Mouse (Mus musculus) forebrain, embryonic 15.5 days (tissue): ENCODE data around the gene Itgbl1. TPM values are rescaled to one million over a fixed set of nuclear protein-coding genes. Genes with fewer than 3 reads are reported as not detected.

Source experiments
- ATAC-seq: fragments of 200-750 bp; cut with Nextera tagmentation; replicated peaks from 2 replicates; pipeline ENCODE4 v1.8.0; 2017; ENCODE audit warnings: mild to moderate bottlenecking, moderate TSS enrichment, moderate library complexity
- H3K27ac ChIP-seq: fragments of 300-500 bp; sonication (generic); replicated peaks from 2 replicates; pipeline ENCODE4 v1.5.1; 2015; ENCODE audit warnings: mild to moderate bottlenecking, inconsistent platforms
- H3K27me3 ChIP-seq: fragments of 300-500 bp; sonication (generic); 2 replicates; pipeline ENCODE4 v1.6.1; 2015; ENCODE audit warnings: inconsistent platforms
- H3K36me3 ChIP-seq: fragments of 300-500 bp; sonication (generic); 2 replicates; pipeline ENCODE4 v1.6.1; 2015; ENCODE audit warnings: mild to moderate bottlenecking, inconsistent platforms
- H3K4me1 ChIP-seq: fragments of 300-500 bp; sonication (generic); 2 replicates; pipeline ENCODE4 v1.6.1; 2015; ENCODE audit warnings: inconsistent platforms
- H3K4me2 ChIP-seq: fragments of 300-500 bp; sonication (generic); replicated peaks from 2 replicates; pipeline ENCODE4 v1.6.1; 2015; ENCODE audit warnings: mild to moderate bottlenecking, inconsistent platforms
- H3K4me3 ChIP-seq: fragments of 300-500 bp; sonication (generic); 2 replicates; pipeline ENCODE4 v1.5.1; 2015; ENCODE audit warnings: mild to moderate bottlenecking, inconsistent platforms
- H3K9ac ChIP-seq: fragments of 300-500 bp; sonication (generic); replicated peaks from 2 replicates; pipeline ENCODE4 v1.6.1; 2015; ENCODE audit warnings: mild to moderate bottlenecking, inconsistent platforms
- H3K9me3 ChIP-seq: fragments of 300-500 bp; sonication (generic); 2 replicates; pipeline ENCODE4 v1.6.1; 2016; ENCODE audit warnings: inconsistent platforms
- WGBS: fragments of 180-500 bp; shearing (Covaris S2); methylation state at CpG from one replicate; pipeline ENCODE4 v1.1.7; 2015; ENCODE audit warnings: mixed read lengths; 5-methylcytosine and 5-hydroxymethylcytosine counted together
- polyA plus RNA-seq: library from polyadenylated mRNA; unstranded; fragments of >200 nt; fragmentation: Nextera tagmentation; extraction: Ambion mirVana; gene quantifications from 2 replicates; pipeline ENCODE4 v1.2.1, GENCODE M21; 2015

The Itgbl1 gene
- polyA plus RNA-seq, 1 experiment from 2014 or later: 3.1 TPM

DNA sequence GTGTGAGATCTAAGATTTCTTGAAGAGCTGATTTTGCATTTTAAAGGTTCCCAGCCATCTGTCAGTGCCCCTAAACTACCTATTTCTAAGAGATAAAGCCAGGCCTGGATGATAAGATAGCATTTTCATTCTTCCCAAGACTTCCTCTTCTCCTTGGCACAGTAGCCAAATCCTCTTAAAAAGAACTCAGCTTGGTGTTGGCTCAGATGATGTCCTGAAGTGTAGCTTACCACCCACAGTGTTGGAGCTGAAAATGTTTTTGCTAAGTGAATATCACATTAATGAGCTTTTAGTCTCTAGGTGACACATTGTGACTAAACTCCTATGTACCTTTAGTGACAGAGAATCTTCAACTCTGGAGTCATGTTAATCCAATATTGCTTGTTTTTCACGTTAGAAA lies 99.8 kb downstream of the Itgbl1 start:
- Histone ChIP-seq H3K4me2 (no peak overlapping the region), H3K27me3 (no peaks in the 10 kb centered on the region), H3K4me1 (no peaks in the 10 kb centered on the region), H3K27ac (no peak overlapping the region), H3K4me3 (no peak overlapping the region), H3K36me3 (no peaks in the 10 kb centered on the region), H3K9me3 (no peaks in the 10 kb centered on the region), H3K9ac (no peak overlapping the region)
- ATAC-seq: no peak
- 67% methylated on average over 1 of the region's 1 CpGs for WGBS

DNA sequence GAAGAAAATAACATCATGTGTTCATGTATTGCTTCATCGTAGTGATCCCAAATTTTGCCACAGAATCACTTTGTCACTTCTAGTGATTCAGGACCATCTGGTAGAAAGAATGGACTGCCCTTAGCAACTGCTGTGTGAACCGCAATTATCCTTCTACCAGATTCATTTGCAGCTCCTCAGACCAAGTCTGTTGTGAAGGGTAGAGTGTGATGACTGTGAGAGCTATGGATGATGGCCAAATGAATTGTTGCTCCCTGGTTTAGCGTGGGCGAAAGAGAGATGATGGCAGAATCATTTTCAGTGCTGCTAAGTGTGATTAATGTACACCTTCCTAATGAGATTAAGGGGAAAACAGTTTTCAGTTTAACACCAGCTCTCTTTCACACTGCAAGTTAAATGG lies 100.3 kb downstream of the Itgbl1 start:
- Histone ChIP-seq H3K4me3 (no peak overlapping the region), H3K9me3 (no peaks in the 10 kb centered on the region), H3K27ac (no peak overlapping the region), H3K4me1 (no peaks in the 10 kb centered on the region), H3K9ac (no peak overlapping the region), H3K27me3 (no peaks in the 10 kb centered on the region), H3K36me3 (no peaks in the 10 kb centered on the region), H3K4me2 (no peak overlapping the region)
- peak; percentile 80 for ATAC-seq
- 58% methylated on average over 4 of the region's 4 CpGs for WGBS

DNA sequence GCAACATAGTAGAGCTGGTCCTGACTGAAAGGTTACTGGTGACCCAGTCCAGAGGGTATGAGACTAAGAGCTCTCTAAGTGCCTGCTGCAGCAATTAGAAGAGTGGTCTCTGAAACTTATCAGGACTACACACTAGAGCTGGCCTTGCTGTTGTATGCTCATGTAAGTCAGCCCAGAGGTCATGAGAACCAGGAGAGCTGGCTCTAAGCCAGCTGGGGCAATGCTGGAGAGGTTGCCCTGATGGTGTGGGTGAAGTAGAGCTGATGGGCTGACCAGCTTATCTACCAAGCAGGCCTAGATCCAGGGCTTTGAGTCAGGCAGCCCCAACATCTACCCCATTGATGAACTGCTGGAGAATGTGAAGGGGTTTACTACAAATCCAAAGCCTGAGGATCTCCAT lies 142.0 kb downstream of the Itgbl1 start:
- no peak for ATAC-seq
- Histone ChIP-seq H3K27me3 (no peaks in the 10 kb centered on the region), H3K27ac (no peak overlapping the region), H3K4me1 (no peaks in the 10 kb centered on the region), H3K4me2 (no peak overlapping the region), H3K9me3 (no peaks in the 10 kb centered on the region), H3K36me3 (no peaks in the 10 kb centered on the region), H3K4me3 (no peak overlapping the region), H3K9ac (no peak overlapping the region)

DNA sequence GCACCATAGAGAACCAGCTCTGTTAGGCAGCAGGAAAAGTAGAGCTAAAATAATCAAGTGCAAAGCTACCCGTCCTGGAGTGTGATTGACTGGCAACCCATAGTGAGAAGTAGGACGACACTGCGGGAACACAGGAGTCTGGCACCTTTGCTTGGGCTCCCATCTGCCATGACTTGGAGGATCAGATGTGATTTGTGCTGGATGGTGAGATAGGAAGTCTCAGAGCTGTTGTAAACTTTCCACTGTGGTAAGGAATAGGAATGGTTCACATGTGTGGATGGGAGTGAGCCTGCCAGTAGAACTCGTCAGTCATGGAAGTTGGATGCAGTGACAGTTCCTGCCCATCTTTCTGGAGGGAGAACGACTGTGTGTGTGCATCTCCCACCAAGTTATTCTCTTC lies 177.9 kb downstream of the Itgbl1 start:
- H3K4me1 ChIP-seq: 0 out of 2 replicates have a peak, but pooled peaks cover 2% of the 10 kb centered on the region
- no peaks in the 10 kb centered on the region for H3K36me3 ChIP-seq
- no peak overlapping the region for H3K4me2 ChIP-seq
- no peaks in the 10 kb centered on the region for H3K9me3 ChIP-seq
- no peak overlapping the region for H3K9ac ChIP-seq
- WGBS: 69% methylated on average over 5 of the region's 5 CpGs
- H3K27me3 ChIP-seq: no peaks in the 10 kb centered on the region
- no peak overlapping the region for H3K4me3 ChIP-seq
- ATAC-seq: peak; percentile 84
- H3K27ac ChIP-seq: 0 out of 2 replicates have a peak overlapping the region, but pooled peaks have one; percentile 1

DNA sequence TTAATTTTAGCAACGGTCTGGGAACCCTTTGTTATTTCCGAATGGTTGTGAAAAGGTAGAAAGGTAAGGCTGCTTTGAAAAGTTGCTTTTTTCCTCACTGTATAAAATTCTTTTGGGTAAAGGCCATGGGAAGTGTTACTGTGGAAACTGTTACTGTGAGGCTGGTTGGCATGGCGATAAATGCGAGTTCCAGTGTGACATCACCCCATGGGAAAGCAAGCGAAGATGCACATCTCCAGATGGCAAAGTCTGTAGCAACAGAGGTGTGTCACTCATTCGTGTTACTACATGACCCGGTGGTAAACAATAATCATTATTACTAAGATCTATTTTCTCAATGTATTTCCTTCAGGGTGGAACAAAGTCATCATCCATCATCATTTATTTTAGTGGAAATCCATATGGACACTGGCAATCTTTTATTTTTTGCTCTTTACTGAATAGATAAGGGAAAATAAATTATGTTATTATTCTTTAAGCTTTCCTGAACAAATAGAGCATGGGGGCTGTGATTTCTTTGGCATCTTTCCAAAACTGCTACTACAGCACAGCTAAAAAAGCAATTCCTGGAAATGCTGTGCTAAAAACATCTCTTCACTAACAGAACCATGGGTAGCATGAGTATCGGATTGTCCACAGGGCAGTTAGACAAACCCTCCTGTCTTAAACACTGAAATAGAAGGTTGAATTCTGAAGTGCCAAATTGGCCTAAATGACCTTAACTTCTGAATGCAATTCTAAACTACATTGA lies 184.1 kb downstream of the Itgbl1 start:
- no peak overlapping the region for H3K9ac ChIP-seq
- H3K9me3 ChIP-seq: no peaks in the 10 kb centered on the region
- peaks cover 4% of the 10 kb centered on the region; the same call in 1 of the 2 replicates for H3K4me1 ChIP-seq
- ATAC-seq: peak; percentile 91
- H3K27me3 ChIP-seq: no peaks in the 10 kb centered on the region
- 51% methylated on average over 8 of the region's 8 CpGs for WGBS
- H3K36me3 ChIP-seq: no peaks in the 10 kb centered on the region
- H3K4me2 ChIP-seq: no peak overlapping the region
- H3K27ac ChIP-seq: no peak overlapping the region
- no peak overlapping the region for H3K4me3 ChIP-seq

DNA sequence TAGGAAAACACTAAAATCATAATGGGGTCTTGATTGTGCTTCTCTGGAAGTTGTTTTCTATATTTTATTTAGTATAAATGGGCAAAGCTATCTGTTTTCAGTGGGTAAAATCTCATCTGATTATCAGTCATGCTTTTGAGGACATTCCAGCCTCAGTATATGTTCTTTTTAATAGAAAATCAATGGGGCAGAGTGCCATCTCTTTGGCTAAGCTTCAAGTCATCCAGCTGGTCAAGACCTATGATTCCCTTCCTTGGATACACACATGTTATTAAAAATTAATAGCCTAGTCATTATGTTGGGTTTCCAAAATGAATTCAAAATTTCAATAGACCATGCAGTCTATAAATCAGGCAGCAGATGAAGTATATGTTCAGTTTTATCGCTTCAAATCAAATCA lies 204.8 kb downstream of the Itgbl1 start:
- Histone ChIP-seq H3K4me1 (no peaks in the 10 kb centered on the region), H3K9ac (no peak overlapping the region), H3K4me2 (no peak overlapping the region), H3K27me3 (no peaks in the 10 kb centered on the region), H3K9me3 (no peaks in the 10 kb centered on the region), H3K4me3 (no peak overlapping the region), H3K27ac (no peak overlapping the region), H3K36me3 (no peaks in the 10 kb centered on the region)
- no peak for ATAC-seq
- 91% methylated on average over 1 of the region's 1 CpGs for WGBS

DNA sequence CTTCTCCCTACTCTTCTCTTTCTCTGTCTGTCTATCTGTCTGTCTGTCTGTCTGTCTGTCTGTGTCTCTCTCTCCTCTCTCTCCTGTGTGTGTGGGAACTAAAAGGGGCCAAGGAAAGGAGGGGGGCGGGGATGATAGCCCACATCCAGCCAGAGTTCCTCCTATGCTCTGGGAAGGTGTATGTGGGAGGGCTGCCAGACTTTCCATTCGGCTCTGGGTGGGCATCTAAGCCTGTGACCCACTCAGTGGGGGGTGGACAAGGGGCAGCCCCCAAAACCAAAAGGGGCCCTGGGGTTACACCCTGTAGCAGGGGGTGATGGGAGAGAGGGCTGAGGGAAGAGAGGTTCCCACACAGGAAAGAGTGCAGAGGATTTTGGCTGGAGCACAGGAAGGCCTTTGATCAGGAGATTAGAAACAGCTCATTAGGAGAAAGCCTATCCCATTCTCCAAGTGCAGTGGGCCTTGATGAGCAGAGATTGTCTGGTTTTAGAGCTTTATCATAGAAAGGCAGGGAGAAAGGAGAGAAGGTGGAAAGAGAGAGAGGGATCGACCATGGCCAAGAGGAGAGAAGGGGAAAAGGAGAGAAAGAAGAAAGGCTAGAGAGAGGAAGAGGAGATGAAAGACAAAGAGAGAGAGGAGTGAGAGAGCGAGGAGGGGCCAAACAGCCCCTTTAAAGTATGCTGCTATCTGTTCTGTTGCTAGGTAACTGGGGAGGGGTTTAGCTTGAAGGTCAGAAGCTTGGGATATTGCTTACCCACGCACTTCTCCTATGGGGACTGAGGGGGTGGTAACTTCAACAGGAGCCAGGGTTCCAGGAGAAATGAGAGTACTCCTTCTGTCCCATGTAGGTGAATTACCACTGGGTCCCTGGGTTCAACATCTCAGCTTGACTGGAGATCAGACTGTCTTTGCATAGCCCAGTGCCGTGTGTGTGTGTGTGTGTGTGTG lies 206.3 kb downstream of the Itgbl1 start:
- H3K9ac ChIP-seq: no peak overlapping the region
- no peaks in the 10 kb centered on the region for H3K36me3 ChIP-seq
- H3K27me3 ChIP-seq: no peaks in the 10 kb centered on the region
- H3K27ac ChIP-seq: no peak overlapping the region
- no peak overlapping the region for H3K4me2 ChIP-seq
- ATAC-seq: peak; percentile 57
- no peaks in the 10 kb centered on the region for H3K9me3 ChIP-seq
- 22% methylated on average over 6 of the region's 6 CpGs for WGBS
- H3K4me1 ChIP-seq: no peaks in the 10 kb centered on the region
- H3K4me3 ChIP-seq: no peak overlapping the region

DNA sequence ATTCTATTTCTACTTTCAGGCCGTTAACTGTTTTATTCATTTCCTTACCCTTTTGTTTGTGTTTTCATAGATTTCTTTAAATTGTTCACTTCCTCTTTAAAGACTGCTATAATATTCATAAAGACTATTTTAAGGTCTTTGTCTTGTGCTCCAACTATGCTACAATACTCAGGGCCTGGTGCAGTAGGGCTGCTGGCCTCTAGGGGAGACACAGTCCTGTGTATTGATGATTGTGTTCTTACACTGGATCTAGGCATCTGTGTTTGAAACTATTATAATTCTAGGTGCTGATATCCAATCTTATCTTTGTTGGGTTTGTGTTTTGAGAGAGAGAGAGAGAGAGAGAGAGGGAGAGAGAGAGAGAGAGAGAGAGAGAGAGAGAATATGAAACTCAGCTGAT lies 268.1 kb downstream of the Itgbl1 start:
- Histone ChIP-seq H3K27ac (no peak overlapping the region), H3K36me3 (no peaks in the 10 kb centered on the region), H3K9ac (no peak overlapping the region), H3K4me2 (no peak overlapping the region), H3K4me3 (no peak overlapping the region), H3K4me1 (no peaks in the 10 kb centered on the region), H3K27me3 (no peaks in the 10 kb centered on the region), H3K9me3 (no peaks in the 10 kb centered on the region)
- 90% methylated on average over 1 of the region's 1 CpGs for WGBS
- no peak for ATAC-seq

DNA sequence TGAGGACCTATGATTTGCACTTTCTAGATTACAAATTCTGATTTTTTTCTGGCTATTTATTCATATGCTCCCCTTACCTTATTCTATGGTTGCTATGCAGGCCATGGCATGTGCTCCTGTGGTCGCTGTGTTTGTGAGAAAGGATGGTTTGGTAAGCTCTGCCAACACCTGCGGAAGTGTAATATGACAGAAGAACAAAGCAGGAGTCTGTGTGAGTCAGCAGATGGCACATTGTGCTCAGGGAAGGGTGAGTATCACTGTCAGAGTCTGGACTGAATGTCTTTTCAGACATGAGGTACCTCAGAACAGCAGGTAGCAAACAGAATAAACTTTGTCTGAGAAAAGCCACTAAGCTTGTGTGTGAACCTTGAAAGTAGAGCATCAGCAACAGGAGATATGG lies 306.8 kb downstream of the Itgbl1 start:
- H3K9me3 ChIP-seq: no peaks in the 10 kb centered on the region
- H3K4me3 ChIP-seq: no peak overlapping the region
- no peaks in the 10 kb centered on the region for H3K27me3 ChIP-seq
- H3K4me2 ChIP-seq: no peak overlapping the region
- H3K27ac ChIP-seq: no peak overlapping the region
- H3K4me1 ChIP-seq: no peaks in the 10 kb centered on the region
- 59% methylated on average over 2 of the region's 2 CpGs for WGBS
- ATAC-seq: no peak
- H3K36me3 ChIP-seq: no peaks in the 10 kb centered on the region
- no peak overlapping the region for H3K9ac ChIP-seq

DNA sequence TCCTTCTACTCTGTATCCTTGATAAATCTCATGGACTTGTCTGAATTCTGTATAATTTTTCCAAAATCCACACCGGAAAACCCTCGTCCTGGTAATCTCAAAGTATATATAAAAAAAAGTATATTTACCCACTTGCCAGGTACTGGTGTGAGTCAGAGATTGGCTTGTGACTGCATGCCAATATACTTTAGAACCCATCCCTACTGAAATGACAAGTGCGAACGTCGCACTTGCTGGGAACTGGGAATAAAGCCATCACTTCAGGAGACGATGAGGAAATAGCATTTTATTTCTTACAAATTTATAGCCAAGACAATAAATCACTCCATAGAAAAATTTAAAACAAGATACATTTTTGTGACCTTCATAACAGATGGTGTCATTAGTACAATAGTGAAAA lies 308.2 kb downstream of the Itgbl1 start:
- 79% methylated on average over 6 of the region's 6 CpGs for WGBS
- no peaks in the 10 kb centered on the region for H3K27me3 ChIP-seq
- no peak overlapping the region for H3K4me3 ChIP-seq
- H3K36me3 ChIP-seq: no peaks in the 10 kb centered on the region
- H3K9ac ChIP-seq: no peak overlapping the region
- no peak overlapping the region for H3K27ac ChIP-seq
- H3K9me3 ChIP-seq: no peaks in the 10 kb centered on the region
- H3K4me1 ChIP-seq: no peaks in the 10 kb centered on the region
- ATAC-seq: no peak
- H3K4me2 ChIP-seq: no peak overlapping the region

DNA sequence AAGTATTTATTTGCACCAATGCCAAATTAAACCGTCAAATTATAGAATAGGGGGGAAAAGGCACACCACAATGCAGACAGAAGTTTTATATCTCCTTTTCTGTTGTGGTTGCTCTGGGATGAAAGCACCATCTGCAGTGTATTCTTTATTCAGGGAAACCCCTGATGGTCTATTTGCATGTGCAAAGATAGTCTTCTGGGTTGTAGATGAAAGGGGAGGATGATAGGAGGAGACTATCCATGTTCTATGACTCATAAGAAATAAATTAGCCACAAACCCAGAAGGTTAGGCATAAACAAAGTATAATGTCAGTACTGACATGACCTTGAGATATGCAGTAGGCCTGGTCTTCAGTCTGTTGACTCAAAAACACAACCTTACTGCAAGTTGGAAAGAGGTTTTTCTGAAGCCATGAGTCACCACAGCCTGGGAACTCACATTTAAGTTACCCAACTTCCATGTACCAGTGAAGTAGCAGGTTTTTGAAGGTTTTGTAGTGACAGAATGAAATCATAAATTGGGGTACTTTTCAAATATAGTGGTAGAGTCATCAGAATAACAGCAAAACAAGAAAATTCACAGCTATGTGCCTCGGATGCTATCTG lies 330.9 kb downstream of the Itgbl1 start:
- 70% methylated on average over 2 of the region's 2 CpGs for WGBS
- Histone ChIP-seq H3K27ac (no peak overlapping the region), H3K9ac (no peak overlapping the region), H3K27me3 (no peaks in the 10 kb centered on the region), H3K4me2 (no peak overlapping the region), H3K4me1 (no peaks in the 10 kb centered on the region), H3K4me3 (no peak overlapping the region), H3K36me3 (no peaks in the 10 kb centered on the region), H3K9me3 (no peaks in the 10 kb centered on the region)
- ATAC-seq: no peak
